ENCODE assay signal across 13 mouse cellular contexts in genomic region chr14:19924086-19924485, GRCm38 (mm10).
"Had no signal": no experiment of that assay in that cellular context is flagged by ENCODE, and none has a peak within 500 bp of the region (broad histone marks: within the 10 kb centered on the region; RNA-seq: fewer than 3 reads in every experiment).

No protein-coding gene starts in this region.

- DNase-seq: kidney, postnatal 25 days; layer of hippocampus, postnatal 36 days; liver, embryonic 13.5 days; lung, embryonic 14.5 days; right cerebral cortex, postnatal 25 days; spleen, adult 18-20 months; thymus, postnatal 25 days had no signal

- H3K27ac ChIP-seq: kidney, postnatal 0 days; left cerebral cortex, adult 2 months; liver, embryonic 13.5 days; macrophage; midbrain, embryonic 12.5 days; stomach, embryonic 15.5 days had no signal

- H3K4me3 ChIP-seq: left cerebral cortex, adult 2 months; liver, embryonic 13.5 days; midbrain, embryonic 12.5 days; stomach, embryonic 15.5 days had no signal

- H3K27me3 ChIP-seq: liver, embryonic 13.5 days; midbrain, embryonic 12.5 days; stomach, embryonic 15.5 days had no signal

- H3K36me3 ChIP-seq: liver, embryonic 13.5 days; stomach, embryonic 15.5 days had no signal

- H3K4me2 ChIP-seq: liver, embryonic 13.5 days; lung, embryonic 14.5 days; midbrain, embryonic 12.5 days; stomach, embryonic 15.5 days had no signal

- H3K9ac ChIP-seq: liver, embryonic 13.5 days; lung, embryonic 14.5 days; midbrain, embryonic 12.5 days; stomach, embryonic 15.5 days had no signal

- H3K9me3 ChIP-seq: liver, embryonic 13.5 days; midbrain, embryonic 12.5 days; stomach, embryonic 15.5 days had no signal

- H3K4me1 ChIP-seq: stomach, embryonic 15.5 days had no signal

- ATAC-seq: lung, postnatal 0 days had no signal
